Mouse (Mus musculus): Measurements from ENCODE around the gene Wfikkn1. TPM values are rescaled to one million over a fixed set of nuclear protein-coding genes. Genes with fewer than 3 reads are reported as not detected.
A peak's percentile ranks its signal among the peaks of the same experiment; 100 is the strongest.

Wfikkn1 gene
- polyA plus RNA-seq, 1 experiment from 2014 or later = 0.69 TPM

- no peak for ATAC-seq (replicated peaks; ENCODE audit: low FRiP score, low TSS enrichment, low read depth)
Observed at GRCm38 (mm10) chr17:25880913-25881641, 419 bp upstream of the Wfikkn1 start.

GRCm38 (mm10) chr17:25879750-25880149 is 908 bp downstream of the Wfikkn1 start:
- Histone ChIP-seq H3K4me3 (ENCODE audit: low read depth, low read length) (no peak overlapping the region), H3K9ac (ENCODE audit: low read length) (no peak overlapping the region), H3K9me3 (ENCODE audit: control insufficient read depth, low read length) (no peaks in the 10 kb centered on the region), H3K36me3 (ENCODE audit: control insufficient read depth, insufficient read depth, low read length) (peaks cover 51% of the 10 kb centered on the region), H3K27me3 (replicated peaks; ENCODE audit: control insufficient read depth, insufficient read depth, low read length) (no peaks in the 10 kb centered on the region), H3K27ac (ENCODE audit: low read depth) (no peak overlapping the region), H3K4me2 (ENCODE audit: low read length) (no peak overlapping the region), H3K4me1 (replicated peaks; ENCODE audit: control insufficient read depth, insufficient read depth, low read length) (peaks cover 14% of the 10 kb centered on the region)
- ATAC-seq (replicated peaks; ENCODE audit: low FRiP score, low TSS enrichment, low read depth) (no peak), DNase-seq (ENCODE audit: low spot score) (no peak)
- WGBS = 79% methylated on average over 8 of the region's 8 CpGs

More at GRCm38 (mm10) chr17:25880913-25881641, 419 bp upstream of the Wfikkn1 start:
- H3K36me3 ChIP-seq (ENCODE audit: control insufficient read depth, insufficient read depth, low read length) = peaks cover 56% of the 10 kb centered on the region
- H3K4me1 ChIP-seq (replicated peaks; ENCODE audit: control insufficient read depth, insufficient read depth, low read length) = peaks cover 10% of the 10 kb centered on the region
- no peak overlapping the region for H3K4me2 ChIP-seq (ENCODE audit: low read length)
- no peaks in the 10 kb centered on the region for H3K9me3 ChIP-seq (ENCODE audit: control insufficient read depth, low read length)
- DNase-seq (ENCODE audit: low spot score) = no peak
- H3K4me3 ChIP-seq (ENCODE audit: low read depth, low read length) = no peak overlapping the region
- no peak overlapping the region for H3K27ac ChIP-seq (ENCODE audit: low read depth)
- H3K9ac ChIP-seq (ENCODE audit: low read length) = no peak overlapping the region
- 15% methylated on average over 5 of the region's 5 CpGs for WGBS
- no peaks in the 10 kb centered on the region for H3K27me3 ChIP-seq (replicated peaks; ENCODE audit: control insufficient read depth, insufficient read depth, low read length)

GRCm38 (mm10) chr17:25879261-25879660 is 1.4 kb downstream of the Wfikkn1 start:
- peaks cover 46% of the 10 kb centered on the region for H3K36me3 ChIP-seq (ENCODE audit: control insufficient read depth, insufficient read depth, low read length)
- ATAC-seq (replicated peaks; ENCODE audit: low FRiP score, low TSS enrichment, low read depth) (no peak), DNase-seq (ENCODE audit: low spot score) (no peak)
- no peak overlapping the region for H3K4me3 ChIP-seq (ENCODE audit: low read depth, low read length)
- H3K9ac ChIP-seq (ENCODE audit: low read length) = no peak overlapping the region
- H3K27me3 ChIP-seq (replicated peaks; ENCODE audit: control insufficient read depth, insufficient read depth, low read length) = no peaks in the 10 kb centered on the region
- no peak overlapping the region for H3K4me2 ChIP-seq (ENCODE audit: low read length)
- no peaks in the 10 kb centered on the region for H3K9me3 ChIP-seq (ENCODE audit: control insufficient read depth, low read length)
- H3K4me1 ChIP-seq (replicated peaks; ENCODE audit: control insufficient read depth, insufficient read depth, low read length) = peaks cover 14% of the 10 kb centered on the region
- no peak overlapping the region for H3K27ac ChIP-seq (ENCODE audit: low read depth)
- 56% methylated on average over 4 of the region's 4 CpGs for WGBS

- DNase-seq (ENCODE audit: low spot score) = no peak
Observed at GRCm38 (mm10) chr17:25878611-25879180, 2.0 kb downstream of the Wfikkn1 start.

GRCm38 (mm10) chr17:25877741-25878610 is 2.7 kb downstream of the Wfikkn1 start:
- peaks cover 18% of the 10 kb centered on the region for H3K4me1 ChIP-seq (replicated peaks; ENCODE audit: control insufficient read depth, insufficient read depth, low read length)
- H3K4me3 ChIP-seq (ENCODE audit: low read depth, low read length) = no peak overlapping the region
- H3K27ac ChIP-seq (ENCODE audit: low read depth) = no peak overlapping the region
- H3K36me3 ChIP-seq (ENCODE audit: control insufficient read depth, insufficient read depth, low read length) = peaks cover 33% of the 10 kb centered on the region
- H3K9me3 ChIP-seq (ENCODE audit: control insufficient read depth, low read length) = no peaks in the 10 kb centered on the region
- WGBS = 94% methylated on average over 32 of the region's 32 CpGs
- ATAC-seq (replicated peaks; ENCODE audit: low FRiP score, low TSS enrichment, low read depth) (no peak), DNase-seq (ENCODE audit: low spot score) (no peak)
- no peak overlapping the region for H3K9ac ChIP-seq (ENCODE audit: low read length)
- H3K27me3 ChIP-seq (replicated peaks; ENCODE audit: control insufficient read depth, insufficient read depth, low read length) = no peaks in the 10 kb centered on the region
- no peak overlapping the region for H3K4me2 ChIP-seq (ENCODE audit: low read length)

More at GRCm38 (mm10) chr17:25878611-25879180, 2.0 kb downstream of the Wfikkn1 start:
- H3K4me3 ChIP-seq (ENCODE audit: low read depth, low read length) = no peak overlapping the region
- no peak overlapping the region for H3K27ac ChIP-seq (ENCODE audit: low read depth)
- ATAC-seq (replicated peaks; ENCODE audit: low FRiP score, low TSS enrichment, low read depth) = no peak
- H3K9me3 ChIP-seq (ENCODE audit: control insufficient read depth, low read length) = no peaks in the 10 kb centered on the region
- 94% methylated on average over 19 of the region's 19 CpGs for WGBS
- no peaks in the 10 kb centered on the region for H3K27me3 ChIP-seq (replicated peaks; ENCODE audit: control insufficient read depth, insufficient read depth, low read length)
- no peak overlapping the region for H3K4me2 ChIP-seq (ENCODE audit: low read length)
- peaks cover 18% of the 10 kb centered on the region for H3K4me1 ChIP-seq (replicated peaks; ENCODE audit: control insufficient read depth, insufficient read depth, low read length)
- no peak overlapping the region for H3K9ac ChIP-seq (ENCODE audit: low read length)
- peaks cover 40% of the 10 kb centered on the region for H3K36me3 ChIP-seq (ENCODE audit: control insufficient read depth, insufficient read depth, low read length)

GRCm38 (mm10) chr17:25877025-25877424 is 3.6 kb downstream of the Wfikkn1 start:
- WGBS = 91% methylated on average over 3 of the region's 3 CpGs
- Histone ChIP-seq H3K27ac (ENCODE audit: low read depth) (no peak overlapping the region), H3K4me3 (ENCODE audit: low read depth, low read length) (no peak overlapping the region), H3K4me2 (ENCODE audit: low read length) (no peak overlapping the region), H3K4me1 (replicated peaks; ENCODE audit: control insufficient read depth, insufficient read depth, low read length) (peaks cover 18% of the 10 kb centered on the region), H3K9me3 (ENCODE audit: control insufficient read depth, low read length) (no peaks in the 10 kb centered on the region), H3K36me3 (ENCODE audit: control insufficient read depth, insufficient read depth, low read length) (peaks cover 24% of the 10 kb centered on the region), H3K27me3 (replicated peaks; ENCODE audit: control insufficient read depth, insufficient read depth, low read length) (no peaks in the 10 kb centered on the region), H3K9ac (ENCODE audit: low read length) (no peak overlapping the region)
- no peak for DNase-seq (ENCODE audit: low spot score)
- no peak for ATAC-seq (replicated peaks; ENCODE audit: low FRiP score, low TSS enrichment, low read depth)

GRCm38 (mm10) chr17:25876347-25876915 is 4.2 kb downstream of the Wfikkn1 start:
- Histone ChIP-seq H3K9me3 (ENCODE audit: control insufficient read depth, low read length) (no peaks in the 10 kb centered on the region), H3K27ac (ENCODE audit: low read depth) (no peak overlapping the region), H3K9ac (ENCODE audit: low read length) (peak overlapping the region; percentile 59), H3K4me3 (ENCODE audit: low read depth, low read length) (peak overlapping the region; percentile 90), H3K4me2 (ENCODE audit: low read length) (peak overlapping the region; percentile 88), H3K27me3 (replicated peaks; ENCODE audit: control insufficient read depth, insufficient read depth, low read length) (no peaks in the 10 kb centered on the region), H3K4me1 (replicated peaks; ENCODE audit: control insufficient read depth, insufficient read depth, low read length) (peaks cover 18% of the 10 kb centered on the region), H3K36me3 (ENCODE audit: control insufficient read depth, insufficient read depth, low read length) (peaks cover 19% of the 10 kb centered on the region)
- no peak for ATAC-seq (replicated peaks; ENCODE audit: low FRiP score, low TSS enrichment, low read depth)
- DNase-seq (ENCODE audit: low spot score) = no peak
- WGBS = 61% methylated on average over 10 of the region's 10 CpGs
